Mouse (Mus musculus) liver, embryonic 14.5 days (tissue): Measurements from ENCODE around the gene Lingo3. TPM values are rescaled to one million over a fixed set of nuclear protein-coding genes. Genes with fewer than 3 reads are reported as not detected.

Experiments
- ATAC-seq: fragments of 200-750 bp; cut with Nextera tagmentation; 2 replicates; pipeline ENCODE4 v1.8.0; 2017; ENCODE audit warnings: moderate number of reproducible peaks, mild to moderate bottlenecking, moderate library complexity; ENCODE audit not compliant: insufficient read depth
- DNase-seq, 3 experiments: peaks; one replicate each; pipeline ENCODE4 v3.0.0-alpha.2; 2012 to 2013; ENCODE audit warnings: low read depth in 3 of 3, low spot score in 3 of 3
- H3K27ac ChIP-seq: fragments of 300-500 bp; sonication (generic); 2 replicates; pipeline ENCODE4 v1.5.1; 2014; ENCODE audit warnings: moderate library complexity, mild to moderate bottlenecking, control low read depth, inconsistent platforms
- H3K27me3 ChIP-seq: fragments of 300-500 bp; sonication (generic); 2 replicates; pipeline ENCODE4 v1.6.1; 2014; ENCODE audit warnings: mild to moderate bottlenecking, low read length, moderate library complexity; ENCODE audit not compliant: control insufficient read depth, insufficient read depth
- H3K36me3 ChIP-seq: fragments of 300-500 bp; sonication (generic); replicated peaks from 2 replicates; pipeline ENCODE4 v1.6.1; 2014; ENCODE audit warnings: low read depth; ENCODE audit not compliant: control insufficient read depth, insufficient read depth
- H3K4me1 ChIP-seq, 2 experiments: fragments of 200-500 bp in 1 of 2; fragments of 300-500 bp in 1 of 2; sonication (generic) in 1 of 2; replicated peaks; 2 replicates each; pipeline ENCODE4 v1.6.1; 2012 to 2014; ENCODE audit warnings: antibody characterized with exemption in 1 of 2, inconsistent platforms in 1 of 2, low read length in 1 of 2; ENCODE audit not compliant: control insufficient read depth in 2 of 2, insufficient read depth in 2 of 2
- H3K4me2 ChIP-seq: fragments of 300-500 bp; sonication (generic); 2 replicates; pipeline ENCODE4 v1.6.1; 2014; ENCODE audit warnings: low read depth, mild to moderate bottlenecking, control low read depth, moderate library complexity
- H3K4me3 ChIP-seq, 2 experiments: fragments of 200-500 bp in 1 of 2; fragments of 300-500 bp in 1 of 2; sonication (generic) in 1 of 2; 2 replicates each; pipeline ENCODE4 v1.5.1; 2012 to 2014; ENCODE audit warnings: low read depth in 2 of 2, low read length in 2 of 2, mild to moderate bottlenecking in 2 of 2, control low read depth in 1 of 2, inconsistent platforms in 1 of 2, moderate library complexity in 1 of 2; ENCODE audit not compliant: insufficient read depth in 1 of 2
- H3K9ac ChIP-seq: fragments of 300-500 bp; sonication (generic); replicated peaks from 2 replicates; pipeline ENCODE4 v1.6.1; 2014; ENCODE audit warnings: mild to moderate bottlenecking, control low read depth, moderate library complexity
- H3K9me3 ChIP-seq: fragments of 300-500 bp; sonication (generic); 2 replicates; pipeline ENCODE4 v1.6.1; 2016; ENCODE audit warnings: low read length, mixed read lengths; ENCODE audit not compliant: control insufficient read depth
- CTCF ChIP-seq: IDR thresholded peaks from 2 replicates; pipeline ENCODE4 v1.5.1; 2016; ENCODE audit warnings: antibody characterized with exemption, low read depth, control low read depth
- EP300 ChIP-seq: IDR thresholded peaks from 2 replicates; pipeline ENCODE4 v1.6.1; 2016; ENCODE audit warnings: antibody characterized with exemption, low read depth
- WGBS: fragments of 180-500 bp; shearing (Covaris S2); extraction: QIAGEN DNeasy Blood & Tissue Kit; methylation state at CpG from one replicate; pipeline ENCODE4 v1.1.7; 2014; ENCODE audit not compliant: insufficient replicate concordance; 5-methylcytosine and 5-hydroxymethylcytosine counted together
- polyA plus RNA-seq, 2 experiments: library from polyadenylated mRNA; depleted of rRNA in 1 of 2; stranded (reverse) in 1 of 2; unstranded in 1 of 2; fragments of >200 nt; fragmentation: Nextera tagmentation in 1 of 2; extraction: Ambion mirVana in 1 of 2; gene quantifications; 2 replicates each; pipeline versions ENCODE4 v1.2.1 to v1.2.3; 2012 to 2014

The Lingo3 gene
- polyA plus RNA-seq, 2 experiments, result 0.01 TPM; not detected in 1

DNA sequence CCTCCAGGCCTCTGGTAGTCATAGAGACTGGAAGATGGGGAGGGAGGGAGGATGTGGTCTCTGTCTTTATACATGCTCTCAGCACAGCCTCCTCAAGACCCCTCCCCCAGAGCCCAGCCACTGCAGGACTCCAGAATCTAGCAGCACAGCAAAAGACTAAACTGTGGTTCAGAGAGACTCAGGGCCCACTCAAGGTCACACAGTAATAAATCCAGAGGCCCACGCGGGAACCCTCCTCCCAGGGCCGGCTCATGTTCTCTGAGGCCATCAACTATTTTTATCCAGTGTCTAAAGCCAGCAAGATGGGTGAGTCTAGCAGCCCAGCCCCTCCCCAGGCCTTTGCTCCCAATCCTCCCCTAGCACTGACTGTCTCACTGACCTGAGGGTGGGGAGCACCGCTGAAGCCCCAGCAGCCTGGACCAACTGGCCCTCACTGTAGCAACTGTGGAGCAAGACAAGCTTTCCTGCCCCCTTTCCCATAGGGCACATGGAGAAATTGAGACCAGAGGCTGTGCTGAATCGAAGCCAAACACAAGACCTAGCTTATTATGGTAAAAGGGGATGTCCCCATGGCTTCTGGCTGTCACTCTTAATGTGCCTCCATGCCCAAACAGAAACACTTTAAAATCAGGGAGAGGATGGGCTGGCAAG, 31.3 kb downstream of the Lingo3 start:
- H3K9ac ChIP-seq, result no peak overlapping the region
- H3K27ac ChIP-seq, result no peak overlapping the region
- H3K9me3 ChIP-seq, result no peaks in the 10 kb centered on the region
- no peak for DNase-seq
- 40% methylated on average over 5 of the region's 5 CpGs for WGBS
- ATAC-seq, result no peak
- no peak overlapping the region for H3K4me2 ChIP-seq
- peaks cover 38% of the 10 kb centered on the region for H3K27me3 ChIP-seq
- H3K36me3 ChIP-seq, result no peaks in the 10 kb centered on the region
- TF ChIP-seq CTCF (no peak), EP300 (no peak)
- no peak overlapping the region for H3K4me3 ChIP-seq
- H3K4me1 ChIP-seq, result peaks cover 0 to 5% of the 10 kb centered on the region in 2 experiments; a peak in 2 of 4 replicates

DNA sequence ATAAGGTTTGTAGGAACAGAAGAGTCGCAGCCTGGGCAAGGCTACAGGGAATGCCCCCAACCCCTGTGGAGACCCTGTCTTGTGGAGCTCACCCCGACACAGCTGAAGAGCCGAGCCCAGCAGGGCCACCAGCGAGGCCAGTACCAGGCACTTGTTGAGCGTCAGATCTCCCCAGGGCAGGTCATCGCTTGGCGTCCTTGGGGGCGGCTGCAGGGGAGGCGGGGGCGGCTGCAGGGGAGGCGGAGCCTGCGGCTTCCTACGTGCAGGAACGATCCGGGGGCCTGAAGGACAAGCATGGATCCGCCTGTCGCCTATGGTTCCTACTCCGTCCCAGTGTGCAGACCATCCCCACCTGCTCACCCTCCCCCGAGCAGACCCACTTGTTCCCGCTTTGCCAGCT, 33.8 kb downstream of the Lingo3 start:
- WGBS, result 7% methylated on average over 20 of the region's 20 CpGs
- no peak overlapping the region for H3K4me2 ChIP-seq
- H3K4me1 ChIP-seq, result peaks cover 2 to 5% of the 10 kb centered on the region in 2 experiments; a peak in 3 of 4 replicates
- no peaks in the 10 kb centered on the region for H3K9me3 ChIP-seq
- H3K27ac ChIP-seq, result no peak overlapping the region
- no peak overlapping the region for H3K9ac ChIP-seq
- H3K27me3 ChIP-seq, result peaks cover 48% of the 10 kb centered on the region
- no peak for TF ChIP-seq CTCF
- no peak for TF ChIP-seq EP300
- DNase-seq (no peak), ATAC-seq (no peak)
- no peaks in the 10 kb centered on the region for H3K36me3 ChIP-seq
- H3K4me3 ChIP-seq, result no peak overlapping the region

DNA sequence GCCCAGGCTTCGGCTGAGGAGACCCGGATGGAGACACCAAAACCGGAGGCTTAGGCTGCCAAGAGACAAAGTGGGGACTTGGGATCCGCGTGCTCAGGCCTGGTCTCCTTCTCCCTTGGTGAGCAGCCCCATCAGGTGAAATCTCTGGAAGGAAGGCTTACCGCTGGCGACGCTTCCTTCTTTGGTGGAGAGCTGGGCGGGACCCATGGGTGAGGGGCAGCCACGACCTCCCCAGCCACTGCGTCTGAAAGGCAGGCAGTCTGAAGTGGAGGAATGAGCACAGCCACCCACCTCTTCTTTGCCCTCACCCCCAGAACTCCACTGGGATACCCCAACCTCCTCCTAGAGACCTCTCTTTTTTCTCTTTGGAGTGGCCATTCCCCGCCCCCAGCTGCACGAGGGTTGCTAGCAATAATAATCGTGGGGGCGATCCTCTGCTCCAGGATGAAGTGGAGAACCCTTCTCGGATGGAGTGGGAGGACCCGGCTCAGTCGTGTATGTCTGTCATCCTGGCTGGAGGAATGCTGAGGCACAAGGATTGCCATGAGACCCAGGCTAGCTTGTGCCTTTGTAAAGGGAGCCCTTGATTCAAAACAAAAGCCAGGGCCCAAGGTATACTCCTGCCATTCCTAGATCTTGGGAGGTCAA, 34.7 kb downstream of the Lingo3 start:
- no peak overlapping the region for H3K4me2 ChIP-seq
- 6% methylated on average over 18 of the region's 18 CpGs for WGBS
- DNase-seq, result no peak
- H3K36me3 ChIP-seq, result peaks cover 5% of the 10 kb centered on the region
- no peak overlapping the region for H3K4me3 ChIP-seq
- H3K27ac ChIP-seq, result no peak overlapping the region
- no peak for ATAC-seq
- peaks cover 48% of the 10 kb centered on the region for H3K27me3 ChIP-seq
- peaks cover 2 to 5% of the 10 kb centered on the region in 2 experiments; a peak in 3 of 4 replicates for H3K4me1 ChIP-seq
- H3K9me3 ChIP-seq, result no peaks in the 10 kb centered on the region
- no peak for TF ChIP-seq CTCF
- no peak for TF ChIP-seq EP300
- H3K9ac ChIP-seq, result no peak overlapping the region

DNA sequence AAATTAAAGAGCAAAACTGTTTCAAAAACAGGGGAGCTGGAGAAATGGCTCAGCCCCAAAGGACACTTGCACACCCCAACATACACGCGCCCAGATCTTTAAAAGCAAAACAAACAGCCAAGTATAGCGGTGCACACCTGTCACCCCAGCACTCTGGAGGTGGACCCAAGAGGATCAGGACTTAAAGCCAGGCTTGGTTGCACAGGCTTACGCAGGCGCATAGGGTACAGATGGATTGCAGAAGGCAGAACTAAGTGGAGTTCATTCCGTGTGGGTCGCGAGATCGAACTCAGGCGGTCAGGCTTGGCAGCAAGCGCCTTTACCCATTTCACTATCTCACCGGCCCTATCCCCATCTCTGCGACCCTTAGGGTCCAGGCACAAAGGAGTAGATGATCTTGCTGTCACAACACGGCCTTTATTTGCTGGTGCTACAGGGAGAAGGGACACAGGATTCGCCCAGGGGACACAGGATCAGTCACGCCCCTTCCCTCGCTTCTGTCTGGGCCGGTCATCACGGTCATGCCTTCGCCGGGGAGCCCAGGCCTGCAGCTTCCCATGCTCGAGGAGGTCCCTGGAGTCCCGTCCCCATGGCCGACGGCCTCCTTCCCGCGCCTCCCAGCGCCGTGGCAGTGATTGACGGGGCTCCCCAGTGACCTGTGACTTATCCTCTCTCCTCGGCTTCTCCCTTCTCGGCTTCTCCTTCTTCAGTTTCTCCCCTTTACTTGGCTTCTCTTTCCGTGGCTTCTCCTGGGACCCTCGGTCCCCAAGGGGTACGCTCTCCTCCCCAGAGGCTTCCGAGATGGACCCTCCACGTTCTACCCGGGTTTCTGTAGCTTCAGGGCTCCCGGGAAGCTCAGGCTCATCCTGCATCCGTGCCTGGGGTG, 35.5 kb downstream of the Lingo3 start:
- Histone ChIP-seq H3K4me2 (no peak overlapping the region), H3K27ac (no peak overlapping the region), H3K27me3 (peaks cover 48% of the 10 kb centered on the region), H3K4me3 (no peak overlapping the region), H3K9me3 (no peaks in the 10 kb centered on the region), H3K9ac (no peak overlapping the region), H3K36me3 (peaks cover 13% of the 10 kb centered on the region), H3K4me1 (peaks cover 2 to 5% of the 10 kb centered on the region in 2 experiments; a peak in 3 of 4 replicates)
- TF ChIP-seq EP300 (no peak), CTCF (no peak)
- ATAC-seq (no peak), DNase-seq (no peak)
- 23% methylated on average over 40 of the region's 40 CpGs for WGBS
